Mouse (Mus musculus) olfactory bulb, adult 2 months (tissue): ENCODE measurements around the gene Rrp36. TPM values are rescaled to one million over a fixed set of nuclear protein-coding genes. Genes with fewer than 3 reads are reported as not detected.

Experiments used
- H3K27ac ChIP-seq: fragments of 200-500 bp; 2 replicates; pipeline ENCODE4 v1.5.1; 2012; ENCODE audit warnings: low read depth, low read length; ENCODE audit not compliant: insufficient read depth
- H3K4me1 ChIP-seq: fragments of 200-500 bp; 2 replicates; pipeline ENCODE4 v1.6.1; 2012; ENCODE audit warnings: low read length; ENCODE audit not compliant: control insufficient read depth, insufficient read depth
- H3K4me3 ChIP-seq: fragments of 200-500 bp; 2 replicates; pipeline ENCODE4 v1.5.1; 2012; ENCODE audit warnings: mild to moderate bottlenecking, low read depth, low read length, moderate library complexity; ENCODE audit not compliant: insufficient read depth
- CTCF ChIP-seq: fragments of 200-500 bp; IDR thresholded peaks from 2 replicates; pipeline ENCODE4 v1.5.1; 2012; ENCODE audit warnings: low read depth, mild to moderate bottlenecking, low read length, moderate library complexity; ENCODE audit not compliant: insufficient read depth
- POLR2A ChIP-seq: fragments of 200-500 bp; IDR thresholded peaks from 2 replicates; pipeline ENCODE4 v1.6.1; 2012; ENCODE audit warnings: mild to moderate bottlenecking, low read depth, low read length, moderate library complexity; ENCODE audit not compliant: insufficient read depth
- WGBS: fragments of 180-500 bp; shearing (Covaris S2); methylation state at CpG from one replicate; pipeline ENCODE4 v1.1.7; 2018; 5-methylcytosine and 5-hydroxymethylcytosine counted together
- polyA plus RNA-seq: library from polyadenylated mRNA; stranded (reverse); fragments of >200 nt; gene quantifications from 2 replicates; pipeline ENCODE4 v1.2.4, GENCODE M21; 2012; ENCODE audit warnings: low replicate concordance; ENCODE audit not compliant: missing spikeins, insufficient read depth, insufficient read length

Gene Rrp36
- polyA plus RNA-seq, 1 experiment = not detected

- TF ChIP-seq POLR2A (no peak), CTCF (no peak)
- H3K4me3 ChIP-seq = no peak overlapping the region
- 83% methylated on average over 1 of the region's 1 CpGs for WGBS
- no peaks in the 10 kb centered on the region for H3K4me1 ChIP-seq
- H3K27ac ChIP-seq = no peak overlapping the region
These were observed 20.4 kb upstream of the Rrp36 start for GRCm38 (mm10) chr17:46694517-46695063.

DNA sequence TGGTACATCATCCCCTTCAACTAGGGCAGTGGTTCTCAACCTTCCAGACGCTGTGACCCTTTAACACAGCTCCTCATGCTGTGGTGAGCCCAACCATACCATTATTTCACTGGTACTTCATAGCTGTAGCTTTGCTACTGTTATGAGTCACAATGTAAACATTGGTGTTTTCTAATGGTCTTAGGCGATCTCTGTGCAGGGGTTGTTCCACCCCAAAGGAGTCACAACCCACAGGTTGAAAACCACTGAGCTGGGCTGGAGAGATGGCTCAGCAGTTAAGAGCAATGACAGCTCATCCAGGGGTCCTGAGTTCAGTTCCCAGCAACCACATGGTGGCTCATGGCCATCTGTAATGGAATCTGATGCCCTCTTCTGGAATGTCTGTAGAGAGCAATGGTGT lies 17.2 kb upstream of the Rrp36 start:
- Histone ChIP-seq H3K4me3 (no peak overlapping the region), H3K27ac (no peak overlapping the region), H3K4me1 (no peaks in the 10 kb centered on the region)
- TF ChIP-seq CTCF (no peak), POLR2A (no peak)
- WGBS = 91% methylated on average over 2 of the region's 2 CpGs

DNA sequence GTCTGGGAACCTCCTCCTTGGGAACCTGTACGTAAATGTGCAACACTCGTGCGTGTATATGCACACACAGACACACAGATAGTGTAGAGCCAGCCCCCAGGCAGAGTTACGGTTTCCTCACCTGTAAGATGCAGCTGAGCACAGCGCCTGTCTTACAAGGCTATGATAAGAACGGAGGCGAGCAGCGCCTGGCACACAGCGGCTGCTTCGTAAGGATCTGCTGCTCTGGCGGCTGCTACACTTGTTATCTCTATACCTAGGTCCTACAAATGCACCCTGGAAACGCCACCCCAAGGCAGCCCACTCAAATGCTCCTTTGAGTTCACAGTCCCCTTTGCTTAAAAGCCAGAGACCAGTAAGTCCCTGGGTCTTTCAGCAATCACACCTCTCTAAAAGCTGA lies 16.5 kb upstream of the Rrp36 start:
- WGBS = 94% methylated on average over 12 of the region's 12 CpGs
- TF ChIP-seq CTCF (no peak), POLR2A (no peak)
- H3K27ac ChIP-seq = no peak overlapping the region
- H3K4me1 ChIP-seq = no peaks in the 10 kb centered on the region
- no peak overlapping the region for H3K4me3 ChIP-seq

- WGBS = 89% methylated on average over 6 of the region's 6 CpGs
- H3K27ac ChIP-seq = no peak overlapping the region
- TF ChIP-seq CTCF (no peak), POLR2A (no peak)
- peaks cover 8% of the 10 kb centered on the region for H3K4me1 ChIP-seq
- no peak overlapping the region for H3K4me3 ChIP-seq
These were observed 11.8 kb upstream of the Rrp36 start for GRCm38 (mm10) chr17:46685913-46686312.

DNA sequence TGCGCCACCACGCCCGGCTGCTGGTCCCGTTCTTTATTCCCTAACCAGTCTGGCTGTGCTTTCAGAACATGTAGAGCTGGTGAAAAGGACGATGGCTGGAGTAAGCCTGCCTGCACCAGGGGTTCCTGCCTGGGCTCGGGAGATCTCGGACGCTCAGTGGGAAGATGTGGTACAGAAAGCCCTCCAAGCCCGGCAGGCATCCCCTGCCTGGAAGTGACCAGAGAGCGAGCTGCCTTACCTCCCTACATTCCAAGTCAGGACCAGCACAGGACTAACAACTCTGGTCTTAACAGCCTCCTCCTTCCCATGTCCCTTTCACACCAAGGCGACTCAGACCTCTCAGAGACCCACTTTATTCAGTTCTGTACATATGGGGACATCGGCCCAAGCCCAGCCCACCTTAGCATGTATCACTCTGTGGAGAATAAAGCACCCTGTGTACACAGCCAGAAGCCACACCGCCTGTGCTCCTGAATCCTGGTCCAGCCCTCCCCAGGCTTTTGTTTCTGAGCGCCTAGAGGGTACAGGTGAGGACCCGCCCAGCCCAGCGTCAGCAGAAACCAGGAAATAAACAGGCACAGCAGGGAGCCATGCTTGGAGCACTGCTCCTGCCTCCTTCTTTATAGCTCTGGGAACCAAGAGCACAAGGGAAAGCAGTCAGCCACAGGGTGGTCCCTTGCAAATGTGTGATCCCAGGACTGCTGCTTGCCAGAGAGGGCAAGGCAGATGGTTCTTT lies 8.7 kb upstream of the Rrp36 start:
- TF ChIP-seq POLR2A = no peak
- TF ChIP-seq CTCF = no peak
- Histone ChIP-seq H3K27ac (no peak overlapping the region), H3K4me3 (no peak overlapping the region), H3K4me1 (peaks cover 21% of the 10 kb centered on the region)
- WGBS = 72% methylated on average over 16 of the region's 16 CpGs

DNA sequence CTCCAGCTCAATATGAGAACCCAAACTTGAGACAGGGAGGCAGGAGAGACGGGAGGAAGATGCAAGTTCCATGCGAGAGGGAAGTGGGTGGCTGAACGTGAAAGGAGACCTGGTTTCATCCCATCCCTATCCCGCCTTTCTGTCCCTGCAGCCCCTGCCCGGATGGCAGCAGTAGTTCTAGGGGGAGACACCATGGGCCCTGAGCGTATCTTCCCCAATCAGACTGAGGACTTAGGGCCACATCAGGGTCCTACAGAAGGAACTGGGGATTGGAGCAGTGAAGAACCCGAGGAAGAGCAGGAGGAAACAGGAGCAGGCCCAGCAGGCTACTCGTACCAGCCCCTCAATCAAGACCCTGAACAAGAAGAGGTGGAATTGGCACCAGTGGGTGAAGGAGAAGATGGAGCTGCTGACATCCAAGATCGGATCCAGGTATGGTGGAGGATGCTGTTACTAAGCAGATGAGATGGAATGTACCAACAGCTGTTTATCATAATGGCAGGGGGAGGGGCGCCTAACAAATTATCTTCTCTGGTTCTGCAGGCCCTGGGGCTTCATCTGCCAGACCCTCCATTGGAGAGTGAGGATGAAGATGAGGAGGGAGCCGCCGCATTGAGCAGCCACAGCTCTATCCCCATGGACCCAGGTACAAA lies 7.4 kb upstream of the Rrp36 start:
- TF ChIP-seq POLR2A (no peak), CTCF (no peak)
- H3K27ac ChIP-seq = no peak overlapping the region
- 23% methylated on average over 12 of the region's 12 CpGs for whole genome bisulfite sequencing

DNA sequence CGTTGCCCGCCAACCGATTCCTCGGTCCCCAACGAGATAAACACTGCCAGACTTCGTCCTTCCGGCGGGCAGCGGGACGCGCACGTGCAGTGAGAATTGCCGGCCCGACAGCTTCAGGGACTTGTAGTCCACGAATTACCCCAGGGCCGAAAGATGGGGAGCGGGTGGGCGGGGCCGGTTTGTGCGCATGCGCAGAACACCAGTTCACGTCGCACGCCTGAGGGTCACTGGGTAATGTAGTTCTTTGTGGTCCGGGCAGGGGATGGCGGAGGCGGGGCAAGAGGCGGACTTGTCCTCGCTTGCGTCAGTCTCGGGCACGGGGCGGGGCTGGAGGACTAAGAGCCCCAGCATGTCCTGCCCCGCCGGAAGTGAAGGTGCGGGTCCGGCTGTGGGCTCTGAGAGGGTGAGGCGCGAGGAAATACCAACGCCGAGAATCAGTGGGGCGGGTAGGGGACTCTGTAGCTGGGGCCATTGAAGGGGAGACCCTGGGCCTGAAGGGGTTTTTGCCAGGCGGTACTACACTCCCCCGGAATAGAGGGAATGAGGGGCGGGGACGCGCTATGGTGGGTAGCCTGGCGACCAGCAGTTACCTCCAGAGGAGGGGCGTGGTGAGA lies 6.7 kb upstream of the Rrp36 start, which contains the start of gene Klhdc3:
Klhdc3 (minus strand) TSS at position 155 of the 614 bp plus-strand sequence.
- H3K27ac ChIP-seq = no peak within 1 kb of the TSS; the same call in 1 of the 2 replicates
- WGBS = under 1% methylated on average over 49 of the region's 49 CpGs
- H3K4me1 ChIP-seq = peaks cover 23% of the 10 kb centered on the region
- H3K4me3 ChIP-seq = peak within 1 kb of the TSS; percentile 99
- peak; percentile 31; the same call in 1 of the 2 replicates for TF ChIP-seq POLR2A
- no peak for TF ChIP-seq CTCF

More for the DNA sequence above, 7.4 kb upstream of the Rrp36 start:
- H3K4me3 ChIP-seq = peak overlapping the region; percentile 63
- H3K4me1 ChIP-seq = peaks cover 23% of the 10 kb centered on the region

GRCm38 (mm10) chr17:46679843-46680759 lies 5.9 kb upstream of the Rrp36 start:
- TF ChIP-seq POLR2A = 0 out of 2 replicates have a peak, but pooled peaks have one; percentile 9
- TF ChIP-seq CTCF = 0 out of 2 replicates have a peak, but pooled peaks have one; percentile 13
- Histone ChIP-seq H3K4me3 (peak overlapping the region; percentile 99), H3K27ac (no peak overlapping the region; the same call in 1 of the 2 replicates), H3K4me1 (peaks cover 23% of the 10 kb centered on the region)
- WGBS = under 1% methylated on average over 34 of the region's 34 CpGs
